Mouse (Mus musculus) kidney, postnatal 14 days (tissue): ENCODE results near the gene Adprm.
"Not testable (repeated sequence)": the region's sequence is repeated elsewhere in the genome, so short reads cannot be mapped to it uniquely, and the experiment has no call there.

ENCODE experiments used
- DNase-seq: peaks from one replicate; pipeline ENCODE4 v3.0.0; 2022; ENCODE audit warnings: mixed read lengths

Adprm gene

GRCm38 (mm10) chr11:67052321-67052952 lies at the start of gene Adprm, which contains the start of gene Sco1:
Gene Adprm (minus strand): TSS chr11:67052594.
Gene Sco1 (plus strand): TSS chr11:67052670.
- peak; percentile 93 for DNase-seq

- DNase-seq: peak; percentile 56
Observed at GRCm38 (mm10) chr11:67101713-67102112, 49.3 kb upstream of the Adprm start.

- peak; percentile 45 for DNase-seq
Observed at GRCm38 (mm10) chr11:67100169-67100568, 47.8 kb upstream of the Adprm start.

- no peak for DNase-seq
Observed at GRCm38 (mm10) chr11:67099241-67099640, 46.8 kb upstream of the Adprm start.

- no peak for DNase-seq
Observed at GRCm38 (mm10) chr11:67098427-67098826, 46.0 kb upstream of the Adprm start.

GRCm38 (mm10) chr11:67097709-67098108 lies 45.3 kb upstream of the Adprm start:
- DNase-seq: no peak

GRCm38 (mm10) chr11:67094470-67094869 lies 42.1 kb upstream of the Adprm start:
- DNase-seq: no peak

- DNase-seq: no peak
Observed at GRCm38 (mm10) chr11:67093652-67094051, 41.3 kb upstream of the Adprm start.

- no peak for DNase-seq
Observed at GRCm38 (mm10) chr11:67093201-67093600, 40.8 kb upstream of the Adprm start.

GRCm38 (mm10) chr11:67092354-67092753 lies 40.0 kb upstream of the Adprm start:
- DNase-seq: not testable (repeated sequence)

GRCm38 (mm10) chr11:67087225-67087624 lies 34.8 kb upstream of the Adprm start:
- DNase-seq: no peak

GRCm38 (mm10) chr11:67086467-67087164 lies 34.2 kb upstream of the Adprm start:
- peak; percentile 10 for DNase-seq

GRCm38 (mm10) chr11:67085489-67085888 lies 33.1 kb upstream of the Adprm start:
- DNase-seq: peak; percentile 78

- DNase-seq: no peak
Observed at GRCm38 (mm10) chr11:67083712-67084340, 31.4 kb upstream of the Adprm start.

GRCm38 (mm10) chr11:67083239-67083638 lies 30.8 kb upstream of the Adprm start:
- DNase-seq: no peak

- DNase-seq: no peak
Observed at GRCm38 (mm10) chr11:67082793-67083192, 30.4 kb upstream of the Adprm start.

- DNase-seq: no peak
Observed at GRCm38 (mm10) chr11:67082188-67082587, 29.8 kb upstream of the Adprm start.

- peak; percentile 71 for DNase-seq
Observed at GRCm38 (mm10) chr11:67081125-67081649, 28.8 kb upstream of the Adprm start.

- peak; percentile 54 for DNase-seq
Observed at GRCm38 (mm10) chr11:67080168-67080567, 27.8 kb upstream of the Adprm start.

- no peak for DNase-seq
Observed at GRCm38 (mm10) chr11:67079740-67080139, 27.3 kb upstream of the Adprm start.

- no peak for DNase-seq
Observed at GRCm38 (mm10) chr11:67078888-67079287, 26.5 kb upstream of the Adprm start.

GRCm38 (mm10) chr11:67078000-67078399 lies 25.6 kb upstream of the Adprm start, which contains the start of gene Myh3:
Gene Myh3 (plus strand): TSS chr11:67078300.
- no peak for DNase-seq

- no peak for DNase-seq
Observed at GRCm38 (mm10) chr11:67077435-67077834, 25.0 kb upstream of the Adprm start.

- no peak for DNase-seq
Observed at GRCm38 (mm10) chr11:67076781-67077180, 24.4 kb upstream of the Adprm start.
